Mouse (Mus musculus) midbrain, embryonic 14.5 days (tissue): Measurements from ENCODE around the gene Tmem98. TPM values are rescaled to one million over a fixed set of nuclear protein-coding genes. Genes with fewer than 3 reads are reported as not detected.

ENCODE experiments used
- ATAC-seq: fragments of 200-750 bp; cut with Nextera tagmentation; 2 replicates; pipeline ENCODE4 v1.8.0; 2017; ENCODE audit warnings: moderate number of reproducible peaks, moderate library complexity; ENCODE audit not compliant: low FRiP score, low TSS enrichment
- DNase-seq: peaks from one replicate; pipeline ENCODE4 v3.0.0-alpha.2; 2015
- H3K27ac ChIP-seq: fragments of 300-500 bp; sonication (generic); replicated peaks from 2 replicates; pipeline ENCODE4 v1.5.1; 2014; ENCODE audit warnings: mild to moderate bottlenecking, low read depth, low read length, moderate library complexity
- H3K27me3 ChIP-seq: fragments of 300-500 bp; sonication (generic); 2 replicates; pipeline ENCODE4 v1.6.1; 2014; ENCODE audit warnings: low read length, control low read depth, mixed read lengths; ENCODE audit not compliant: control insufficient read depth, insufficient read depth
- H3K36me3 ChIP-seq: fragments of 300-500 bp; sonication (generic); 2 replicates; pipeline ENCODE4 v1.6.1; 2014; ENCODE audit warnings: low read length, control low read depth; ENCODE audit not compliant: control insufficient read depth, insufficient read depth
- H3K4me1 ChIP-seq: fragments of 300-500 bp; sonication (generic); 2 replicates; pipeline ENCODE4 v1.6.1; 2014; ENCODE audit warnings: mild to moderate bottlenecking, antibody characterized with exemption, low read length, control low read depth; ENCODE audit not compliant: control insufficient read depth, insufficient read depth
- H3K4me2 ChIP-seq: fragments of 300-500 bp; sonication (generic); 2 replicates; pipeline ENCODE4 v1.6.1; 2014; ENCODE audit warnings: mild to moderate bottlenecking, low read length, moderate library complexity
- H3K4me3 ChIP-seq: fragments of 300-500 bp; sonication (generic); replicated peaks from 2 replicates; pipeline ENCODE4 v1.5.1; 2014; ENCODE audit warnings: low read depth, low read length
- H3K9ac ChIP-seq: fragments of 300-500 bp; sonication (generic); replicated peaks from 2 replicates; pipeline ENCODE4 v1.6.1; 2014; ENCODE audit warnings: mild to moderate bottlenecking, low read length, moderate library complexity
- H3K9me3 ChIP-seq: fragments of 300-500 bp; sonication (generic); 2 replicates; pipeline ENCODE4 v1.6.1; 2016; ENCODE audit warnings: low read length, control low read depth, mixed read lengths; ENCODE audit not compliant: control insufficient read depth
- WGBS: fragments of 180-500 bp; shearing (Covaris S2); extraction: QIAGEN DNeasy Blood & Tissue Kit; methylation state at CpG from one replicate; pipeline ENCODE4 v1.1.7; 2014; 5-methylcytosine and 5-hydroxymethylcytosine counted together
- polyA plus RNA-seq: library from polyadenylated mRNA; unstranded; fragments of >200 nt; fragmentation: Nextera tagmentation; extraction: Ambion mirVana; gene quantifications from 2 replicates; pipeline ENCODE4 v1.2.1, GENCODE M21; 2014

Gene Tmem98
- polyA plus RNA-seq, 1 experiment from 2014 or later = 28.7 TPM

DNA sequence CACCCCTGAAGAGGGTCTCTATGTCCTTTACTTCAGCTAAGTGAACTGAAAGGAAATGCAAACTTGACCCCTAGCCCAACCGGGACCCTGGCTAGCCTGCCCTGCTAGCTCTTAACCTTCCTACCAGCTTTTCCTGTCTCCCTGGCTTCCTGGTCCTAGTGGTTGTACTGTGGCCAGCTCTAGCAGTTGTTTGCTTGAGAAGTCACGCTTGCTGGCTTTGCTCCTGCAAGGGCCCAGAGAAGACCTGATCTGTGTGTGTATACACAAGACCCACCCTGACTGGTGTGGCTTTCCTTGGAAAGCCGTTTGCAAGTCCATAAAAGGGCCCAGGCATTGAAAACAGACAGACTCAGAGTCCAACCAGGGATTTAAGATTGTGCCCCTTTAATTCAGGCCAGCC lies 7.3 kb upstream of the Tmem98 start:
- no peak for ATAC-seq
- H3K4me3 ChIP-seq = no peak overlapping the region

DNA sequence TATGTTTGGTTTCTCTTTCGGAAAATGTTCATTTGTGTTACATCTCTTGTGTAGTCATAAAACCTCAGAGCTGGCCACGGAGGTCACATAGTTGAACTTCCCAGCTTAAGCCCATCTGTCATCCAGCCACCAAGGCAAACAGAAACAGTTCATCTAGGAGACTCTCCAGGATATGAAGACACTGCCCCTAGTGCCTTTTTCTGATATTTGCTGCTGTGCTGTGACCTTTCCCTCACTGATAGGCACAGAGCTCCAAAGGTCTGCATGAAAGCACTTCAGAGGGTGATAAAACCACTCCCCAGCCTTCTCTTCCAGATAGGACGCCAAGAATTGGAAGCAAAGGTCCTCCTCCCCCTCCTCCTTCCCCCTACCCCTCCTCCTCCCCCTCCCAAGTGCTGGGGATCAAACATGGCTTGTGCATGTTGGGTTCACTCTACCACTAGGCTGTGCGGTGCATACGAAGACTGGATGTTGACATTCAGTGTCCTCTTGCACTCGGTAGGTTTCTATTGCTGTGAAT lies 1.4 kb upstream of the Tmem98 start:
- H3K27me3 ChIP-seq = no peaks in the 10 kb centered on the region
- WGBS = 80% methylated on average over 6 of the region's 6 CpGs
- no peak overlapping the region for H3K4me3 ChIP-seq
- H3K36me3 ChIP-seq = no peaks in the 10 kb centered on the region
- H3K9ac ChIP-seq = no peak overlapping the region
- H3K4me1 ChIP-seq = peaks cover 15% of the 10 kb centered on the region
- no peak for ATAC-seq
- no peak overlapping the region for H3K27ac ChIP-seq
- H3K9me3 ChIP-seq = no peaks in the 10 kb centered on the region
- H3K4me2 ChIP-seq = no peak overlapping the region
- no peak for DNase-seq

More for the DNA sequence above, 7.3 kb upstream of the Tmem98 start:
- WGBS = 71% methylated on average over 3 of the region's 3 CpGs
- no peaks in the 10 kb centered on the region for H3K9me3 ChIP-seq
- no peaks in the 10 kb centered on the region for H3K27me3 ChIP-seq
- DNase-seq = no peak
- no peaks in the 10 kb centered on the region for H3K4me1 ChIP-seq
- no peak overlapping the region for H3K9ac ChIP-seq
- H3K27ac ChIP-seq = no peak overlapping the region
- H3K4me2 ChIP-seq = no peak overlapping the region
- no peaks in the 10 kb centered on the region for H3K36me3 ChIP-seq

DNA sequence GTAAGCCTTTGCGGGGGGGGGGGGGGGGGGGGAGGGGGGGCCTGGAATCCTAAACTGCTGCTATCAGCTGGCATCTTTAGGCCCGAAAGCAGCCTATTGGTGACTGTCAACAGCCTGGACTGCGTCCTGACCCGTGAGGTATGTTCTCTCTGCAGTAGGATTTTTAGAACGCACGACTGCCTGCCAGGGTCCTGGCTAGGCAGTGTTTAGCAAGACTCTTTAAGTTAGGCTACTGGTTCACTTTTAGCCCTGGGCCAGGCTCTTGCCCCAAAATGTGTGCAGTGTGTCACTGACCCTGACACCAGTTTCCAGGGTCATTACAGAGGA lies 346 bp upstream of the Tmem98 start:
- Histone ChIP-seq H3K4me2 (peak overlapping the region; percentile 92), H3K4me3 (peak overlapping the region; percentile 49), H3K27me3 (no peaks in the 10 kb centered on the region), H3K27ac (no peak overlapping the region), H3K9ac (peak overlapping the region; percentile 79), H3K9me3 (no peaks in the 10 kb centered on the region), H3K36me3 (0 out of 2 replicates have a peak, but pooled peaks cover 5% of the 10 kb centered on the region), H3K4me1 (peaks cover 15% of the 10 kb centered on the region)
- WGBS = 44% methylated on average over 6 of the region's 6 CpGs
- DNase-seq = no peak
- 0 out of 2 replicates have a peak, but pooled peaks have one; percentile 2 for ATAC-seq

DNA sequence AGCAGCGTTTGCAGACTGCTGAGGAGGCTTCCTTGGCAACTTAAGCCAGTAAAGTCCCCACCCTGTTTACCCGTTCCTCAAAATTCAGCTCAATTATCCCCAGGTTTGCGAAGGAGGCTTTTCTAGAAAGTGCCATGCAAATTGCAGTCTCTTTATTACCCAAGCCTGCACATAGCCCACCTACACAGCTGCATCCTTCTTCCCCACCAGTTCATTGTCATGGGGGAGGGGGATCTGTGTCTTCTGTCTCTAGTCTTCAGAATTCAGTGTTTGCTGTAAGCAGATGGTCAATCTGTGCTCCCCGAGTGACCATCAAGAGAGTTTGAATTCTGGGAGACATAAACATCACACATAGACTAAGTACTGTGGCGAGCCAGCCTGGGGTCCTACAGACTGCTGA lies 1.2 kb downstream of the Tmem98 start:
- H3K9ac ChIP-seq = peak overlapping the region; percentile 79; the same call in 1 of the 2 replicates
- DNase-seq (no peak), ATAC-seq (no peak)
- H3K4me2 ChIP-seq = peak overlapping the region; percentile 92
- no peaks in the 10 kb centered on the region for H3K27me3 ChIP-seq
- 0 out of 2 replicates have a peak, but pooled peaks cover 5% of the 10 kb centered on the region for H3K36me3 ChIP-seq
- peak overlapping the region; percentile 49 for H3K4me3 ChIP-seq
- H3K4me1 ChIP-seq = peaks cover 15% of the 10 kb centered on the region
- H3K27ac ChIP-seq = no peak overlapping the region
- 19% methylated on average over 5 of the region's 5 CpGs for WGBS
- H3K9me3 ChIP-seq = no peaks in the 10 kb centered on the region

GRCm38 (mm10) chr11:80815354-80815753 lies 5.4 kb downstream of the Tmem98 start:
- H3K4me1 ChIP-seq = peaks cover 8% of the 10 kb centered on the region; the same call in 1 of the 2 replicates
- H3K36me3 ChIP-seq = peaks cover 12% of the 10 kb centered on the region; the same call in 1 of the 2 replicates
- no peak overlapping the region for H3K4me3 ChIP-seq
- no peak overlapping the region for H3K27ac ChIP-seq
- 91% methylated on average over 7 of the region's 7 CpGs for WGBS
- no peak for ATAC-seq
- no peaks in the 10 kb centered on the region for H3K9me3 ChIP-seq
- no peak overlapping the region for H3K9ac ChIP-seq
- H3K4me2 ChIP-seq = no peak overlapping the region
- no peaks in the 10 kb centered on the region for H3K27me3 ChIP-seq
- DNase-seq = no peak

- Histone ChIP-seq H3K27me3 (no peaks in the 10 kb centered on the region), H3K27ac (no peak overlapping the region; the same call in 1 of the 2 replicates), H3K9ac (no peak overlapping the region), H3K4me2 (no peak overlapping the region), H3K4me3 (no peak overlapping the region), H3K4me1 (no peaks in the 10 kb centered on the region), H3K36me3 (peaks cover 12% of the 10 kb centered on the region; the same call in 1 of the 2 replicates), H3K9me3 (no peaks in the 10 kb centered on the region)
- ATAC-seq = no peak
- WGBS = 55% methylated on average over 11 of the region's 11 CpGs
- peak; percentile 91 for DNase-seq
Observed at GRCm38 (mm10) chr11:80818060-80818697, 8.2 kb downstream of the Tmem98 start.

DNA sequence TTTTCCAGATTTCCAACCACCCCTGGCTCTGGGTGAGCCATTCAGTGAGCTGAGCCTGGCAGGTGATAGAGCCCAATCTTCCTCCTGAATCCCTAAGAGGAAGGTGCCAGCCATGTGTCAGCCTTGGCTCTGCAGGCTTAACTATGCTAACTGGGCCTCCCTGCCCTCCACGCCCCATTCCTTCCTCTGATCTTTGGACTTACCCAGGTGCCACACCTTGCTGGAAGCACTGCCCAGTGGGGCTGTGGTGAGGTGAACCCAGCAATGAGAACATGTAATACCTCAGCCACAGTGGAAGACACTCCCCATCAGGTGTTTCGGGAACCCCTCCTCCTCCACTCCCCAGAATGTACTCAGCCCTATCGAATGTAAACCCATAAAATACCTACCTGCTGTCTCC lies 10.1 kb downstream of the Tmem98 start:
- H3K4me3 ChIP-seq = no peak overlapping the region
- DNase-seq (no peak), ATAC-seq (no peak)
- no peak overlapping the region for H3K27ac ChIP-seq
- WGBS = 95% methylated on average over 3 of the region's 3 CpGs
- no peaks in the 10 kb centered on the region for H3K4me1 ChIP-seq
- H3K27me3 ChIP-seq = no peaks in the 10 kb centered on the region
- H3K4me2 ChIP-seq = no peak overlapping the region
- H3K9ac ChIP-seq = no peak overlapping the region
- no peaks in the 10 kb centered on the region for H3K9me3 ChIP-seq
- H3K36me3 ChIP-seq = peaks cover 7% of the 10 kb centered on the region; the same call in 1 of the 2 replicates

DNA sequence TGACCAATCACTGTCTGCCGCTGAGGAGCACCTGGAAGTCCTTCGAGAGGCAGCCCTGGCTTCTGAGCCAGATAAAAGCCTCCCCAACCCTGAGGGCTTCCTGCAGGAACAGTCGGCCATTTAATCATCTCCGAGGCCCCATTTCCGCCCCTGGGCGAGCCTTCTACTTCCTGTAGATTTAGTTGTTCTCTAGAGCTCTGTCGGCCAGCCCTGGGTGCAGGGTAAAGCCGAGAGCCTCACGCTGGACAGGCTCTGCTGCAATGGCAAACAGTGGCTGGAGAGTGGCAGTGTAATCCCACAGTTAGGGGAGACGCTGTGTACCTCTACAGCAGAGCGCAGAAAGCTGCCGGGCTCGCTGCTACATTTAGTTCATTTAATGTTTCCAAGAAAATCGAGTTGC lies 11.3 kb downstream of the Tmem98 start:
- peaks cover 7% of the 10 kb centered on the region; the same call in 1 of the 2 replicates for H3K36me3 ChIP-seq
- ATAC-seq (no peak), DNase-seq (peak; percentile 72)
- H3K27ac ChIP-seq = no peak overlapping the region
- WGBS = 50% methylated on average over 14 of the region's 14 CpGs
- H3K9ac ChIP-seq = no peak overlapping the region
- H3K27me3 ChIP-seq = no peaks in the 10 kb centered on the region
- H3K4me2 ChIP-seq = 0 out of 2 replicates have a peak overlapping the region, but pooled peaks have one; percentile 4
- no peaks in the 10 kb centered on the region for H3K9me3 ChIP-seq
- H3K4me3 ChIP-seq = no peak overlapping the region
- H3K4me1 ChIP-seq = no peaks in the 10 kb centered on the region

DNA sequence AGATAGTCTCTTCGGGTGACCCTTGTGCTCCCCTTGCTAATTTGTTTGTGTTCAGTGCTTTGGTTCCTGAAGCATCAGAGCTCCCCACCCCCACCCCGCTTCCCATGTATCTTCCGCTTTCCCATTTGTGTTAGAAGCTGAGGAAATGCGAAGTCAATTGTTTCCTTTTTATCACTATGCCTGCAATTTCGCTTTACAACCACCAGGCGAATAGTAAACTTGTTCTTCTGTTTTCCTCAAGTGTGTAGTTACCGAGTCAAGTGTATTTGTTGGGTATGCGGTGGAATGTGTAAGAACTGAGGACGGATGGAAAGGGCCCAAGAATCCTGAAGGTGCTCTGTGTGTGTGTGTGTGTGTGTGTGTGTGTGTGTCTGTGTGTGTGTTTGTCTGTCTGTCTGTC lies 11.8 kb downstream of the Tmem98 start:
- no peak for ATAC-seq
- peaks cover 7% of the 10 kb centered on the region; the same call in 1 of the 2 replicates for H3K36me3 ChIP-seq
- no peaks in the 10 kb centered on the region for H3K4me1 ChIP-seq
- H3K4me3 ChIP-seq = no peak overlapping the region
- H3K9ac ChIP-seq = no peak overlapping the region
- WGBS = 91% methylated on average over 9 of the region's 9 CpGs
- H3K4me2 ChIP-seq = no peak overlapping the region
- no peak overlapping the region for H3K27ac ChIP-seq
- DNase-seq = no peak
- H3K9me3 ChIP-seq = no peaks in the 10 kb centered on the region
- no peaks in the 10 kb centered on the region for H3K27me3 ChIP-seq
